Mouse (Mus musculus) erythroblast, embryonic 14.5 days (primary cell): Measurements from ENCODE around the gene Cib1.

Source experiments
- GATA1 ChIP-seq: IDR thresholded peaks from 2 replicates; pipeline ENCODE4 v1.6.1; 2012; ENCODE audit warnings: low read length, inconsistent platforms, mixed read lengths
- TAL1 ChIP-seq: IDR thresholded peaks from 3 replicates; pipeline ENCODE4 v1.6.1; 2012; ENCODE audit warnings: low read length, inconsistent platforms, mixed read lengths

GRCm38 (mm10) chr7:80231971-80232488 lies 583 bp downstream of the Cib1 start:
- TF ChIP-seq TAL1 = no peak
- no peak for TF ChIP-seq GATA1
